Mouse (Mus musculus) left cerebral cortex, postnatal 25 days (tissue): Measurements from ENCODE around the gene Nmb. TPM values are rescaled to one million over a fixed set of nuclear protein-coding genes. Genes with fewer than 3 reads are reported as not detected.

ENCODE experiments used
- DNase-seq, 2 experiments: peaks; one replicate each; pipeline ENCODE4 v3.0.0; 2022; ENCODE audit warnings: low spot score in 2 of 2, mixed read lengths in 1 of 2
- intact Hi-C: fragments of 180-260 bp; cut with DNase I; formaldehyde crosslinking; loops from one replicate; pipeline ENCODE4 v1.15.1; 2025
- total RNA-seq, 2 experiments: library from RNA; stranded (reverse); gene quantifications; 2 replicates each; pipeline ENCODE4 v1.2.3; 2021

Gene Nmb
- total RNA-seq, 2 experiments from 2014 or later = 5.8 to 6.8 TPM

GRCm38 (mm10) chr7:80901541-80902274 is 3.2 kb downstream of the Nmb start:
- intact Hi-C loops = no loop called here

GRCm38 (mm10) chr7:80900944-80901501 is 3.9 kb downstream of the Nmb start, which contains the start of gene Wdr73:
TSS of gene Wdr73 (minus strand) at chr7:80901269.
- DNase-seq = peak; percentile 94
- intact Hi-C loops = no loop called here

More at GRCm38 (mm10) chr7:80901541-80902274, 3.2 kb downstream of the Nmb start:
- no peak for DNase-seq

GRCm38 (mm10) chr7:80897721-80898120 is 7.2 kb downstream of the Nmb start:
- intact Hi-C loops = no loop called here
- no peak for DNase-seq

DNA sequence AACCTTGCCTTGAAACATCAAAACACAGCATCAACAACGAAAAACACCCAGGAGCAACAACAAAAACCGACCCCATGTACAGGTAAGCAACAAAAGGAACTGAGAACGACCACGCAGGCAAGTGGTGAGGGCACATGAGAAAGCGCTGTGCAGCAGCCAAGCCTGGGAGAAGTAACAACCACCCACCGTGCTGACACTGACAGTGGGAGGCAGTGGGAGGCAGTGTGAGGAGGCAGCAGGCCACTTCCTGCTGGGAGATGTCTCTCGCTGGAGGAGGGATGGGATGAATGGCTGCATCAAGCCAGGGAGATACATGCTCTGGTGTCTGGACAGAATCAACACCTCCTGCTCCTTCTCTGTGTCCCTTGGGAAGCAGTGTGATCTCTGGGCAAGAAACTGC is 7.7 kb downstream of the Nmb start:
- peak in 1 of 2 experiments; percentile 58 for DNase-seq
- intact Hi-C loops = no loop called here

DNA sequence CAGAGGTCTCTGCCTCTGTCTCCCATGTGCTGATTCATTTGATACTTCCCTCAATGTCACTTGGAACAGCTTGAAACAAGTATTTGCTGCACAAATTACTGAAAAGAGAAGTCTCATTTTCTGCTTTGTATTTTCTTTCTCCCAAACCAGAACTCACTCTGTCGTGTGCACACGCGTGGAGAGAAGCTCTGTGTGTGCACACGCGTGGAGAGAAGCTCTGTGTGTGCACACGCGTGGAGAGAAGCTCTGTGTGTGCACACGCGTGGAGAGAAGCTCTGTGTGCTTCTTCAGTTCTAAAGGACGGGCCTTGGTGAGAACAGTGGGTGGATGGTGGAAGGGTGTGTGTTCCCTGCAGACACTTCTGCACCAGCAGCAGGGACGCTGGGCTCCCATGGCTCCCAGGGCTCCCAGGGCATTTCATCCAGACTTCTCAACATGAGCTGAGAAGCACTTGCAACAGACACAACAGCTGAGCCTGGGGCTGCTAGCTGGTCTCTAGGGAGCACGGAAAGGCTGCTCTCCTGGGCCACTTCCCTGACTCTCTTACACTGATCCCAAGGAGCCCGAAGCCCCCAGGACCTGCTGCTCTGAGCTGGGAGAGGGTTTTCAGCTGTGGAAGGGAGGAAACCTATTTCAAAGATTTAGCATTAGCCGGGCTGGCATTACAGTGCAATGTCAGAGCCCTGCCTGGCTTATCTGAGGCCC is 9.9 kb downstream of the Nmb start:
- no peak for DNase-seq
- intact Hi-C loops = no loop called here

GRCm38 (mm10) chr7:80894196-80894595 is 10.7 kb downstream of the Nmb start:
- intact Hi-C loops = no loop called here
- DNase-seq = peak in 1 of 2 experiments; percentile 42

GRCm38 (mm10) chr7:80893753-80894129 is 11.1 kb downstream of the Nmb start:
- no peak for DNase-seq
- intact Hi-C loops = no loop called here

- intact Hi-C loops = no loop called here
- DNase-seq = no peak
These were observed 11.7 kb downstream of the Nmb start for GRCm38 (mm10) chr7:80893086-80893752.

DNA sequence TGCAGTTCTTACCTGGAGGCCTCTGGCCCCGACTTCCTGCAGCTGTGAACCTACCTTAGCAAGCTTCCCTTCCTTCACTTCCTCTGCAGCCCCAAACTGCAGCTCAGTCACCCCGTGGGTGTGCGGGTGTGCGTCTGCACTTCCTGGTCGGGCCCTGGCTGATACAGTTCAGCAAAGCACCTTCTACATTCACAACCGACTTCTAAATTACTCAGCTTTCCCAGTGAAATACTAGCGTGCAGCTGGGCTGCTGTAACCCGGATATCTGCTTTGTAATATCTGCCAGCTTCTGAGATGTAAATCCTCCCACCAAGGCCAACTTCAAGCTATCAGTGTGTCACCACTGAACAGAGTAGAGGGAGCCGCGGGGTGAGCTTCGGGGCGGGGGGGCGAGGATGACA is 15.0 kb downstream of the Nmb start:
- DNase-seq = no peak
- intact Hi-C loops = loop anchor here (10.0 kb wide), 1 partner anchor 265 kb away; no protein-coding TSS in a partner anchor

DNA sequence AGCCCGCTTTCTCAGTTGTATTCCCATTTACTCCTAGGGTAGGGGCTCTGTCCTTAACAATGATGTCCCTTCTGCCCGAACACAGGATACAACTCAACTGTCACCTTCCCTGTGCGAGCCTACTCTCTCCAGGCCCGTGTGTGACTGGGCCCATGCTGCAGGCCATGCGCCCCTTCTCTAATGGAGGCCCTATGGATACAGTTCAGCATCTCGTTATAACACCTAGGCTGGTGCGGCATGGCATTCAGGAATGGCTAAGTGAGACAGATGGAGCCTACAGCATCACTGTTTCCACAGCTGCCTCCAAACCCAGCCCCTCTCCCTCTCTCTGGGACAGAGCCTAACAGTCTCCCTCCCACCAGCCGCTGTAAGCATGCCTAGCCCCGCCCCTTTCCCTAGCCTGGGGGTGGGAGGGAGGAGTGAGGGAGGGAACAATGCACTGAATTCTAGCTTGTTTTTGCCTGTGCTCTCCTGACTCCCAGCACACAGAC is 15.8 kb downstream of the Nmb start:
- intact Hi-C loops = loop anchor here (10.0 kb wide), 1 partner anchor 266 kb away; no protein-coding TSS in a partner anchor
- DNase-seq = peak in 1 of 2 experiments; percentile 64

DNA sequence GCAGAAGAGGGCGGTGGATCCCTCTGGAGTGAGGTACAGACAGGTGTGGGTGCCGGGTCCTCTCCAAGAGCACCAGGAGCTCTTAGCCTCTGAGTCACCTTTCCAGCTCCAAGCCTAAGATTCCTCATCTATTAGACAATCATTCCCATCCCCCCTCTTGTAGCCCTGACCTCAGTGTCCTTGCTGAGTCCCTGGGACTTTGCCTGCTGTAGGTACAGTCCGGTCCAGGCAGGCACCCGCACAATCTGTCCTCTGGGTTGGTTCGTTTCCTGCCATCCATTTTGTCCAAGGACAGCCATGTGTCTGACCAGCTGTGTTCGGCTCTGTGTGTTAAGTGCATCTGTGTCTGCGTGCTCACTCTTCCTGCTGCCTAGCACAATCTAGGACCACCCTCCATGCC is 16.3 kb downstream of the Nmb start:
- intact Hi-C loops = loop anchor here (10.0 kb wide), 1 partner anchor 266 kb away; no protein-coding TSS in a partner anchor
- DNase-seq = no peak

DNA sequence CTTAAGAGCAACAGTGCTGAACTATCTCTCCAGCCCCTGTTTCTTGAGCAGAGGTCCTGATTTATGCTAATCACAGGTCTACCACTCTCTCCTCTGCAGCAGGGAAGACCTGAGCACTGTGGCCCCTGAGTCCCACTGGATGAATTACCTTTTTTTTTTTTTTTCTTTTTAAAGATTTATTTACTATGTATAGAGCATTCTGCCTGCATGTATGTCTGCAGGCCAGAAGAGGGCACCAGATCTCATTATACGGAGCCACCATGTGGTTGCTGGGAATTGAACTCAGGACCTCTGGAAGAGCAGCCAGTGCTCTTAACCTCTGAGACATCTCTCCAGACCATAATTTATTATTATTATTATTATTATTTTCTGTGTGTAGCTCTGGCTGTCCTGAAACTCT is 19.2 kb downstream of the Nmb start:
- no peak for DNase-seq
- intact Hi-C loops = loop anchor here (10.0 kb wide), 1 partner anchor 269 kb away; no protein-coding TSS in a partner anchor

GRCm38 (mm10) chr7:80882830-80883505 is 21.9 kb downstream of the Nmb start:
- DNase-seq = peak; percentile 69 to 85
- intact Hi-C loops = loop anchor here (10.0 kb wide), 1 partner anchor 272 kb away; no protein-coding TSS in a partner anchor

DNA sequence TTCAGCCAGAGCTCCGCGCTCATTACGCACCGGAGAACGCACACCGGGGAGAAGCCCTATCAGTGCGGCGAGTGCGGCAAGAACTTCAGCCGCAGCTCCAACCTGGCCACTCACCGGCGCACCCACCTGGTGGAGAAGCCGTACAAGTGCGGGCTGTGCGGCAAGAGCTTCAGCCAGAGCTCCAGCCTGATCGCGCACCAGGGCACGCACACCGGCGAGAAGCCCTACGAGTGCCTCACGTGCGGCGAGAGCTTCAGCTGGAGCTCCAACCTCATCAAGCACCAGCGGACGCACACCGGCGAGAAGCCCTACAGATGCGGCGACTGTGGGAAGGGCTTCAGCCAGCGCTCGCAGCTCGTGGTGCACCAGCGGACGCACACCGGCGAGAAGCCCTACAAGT is 29.1 kb downstream of the Nmb start:
- intact Hi-C loops = no loop called here
- DNase-seq = no peak

DNA sequence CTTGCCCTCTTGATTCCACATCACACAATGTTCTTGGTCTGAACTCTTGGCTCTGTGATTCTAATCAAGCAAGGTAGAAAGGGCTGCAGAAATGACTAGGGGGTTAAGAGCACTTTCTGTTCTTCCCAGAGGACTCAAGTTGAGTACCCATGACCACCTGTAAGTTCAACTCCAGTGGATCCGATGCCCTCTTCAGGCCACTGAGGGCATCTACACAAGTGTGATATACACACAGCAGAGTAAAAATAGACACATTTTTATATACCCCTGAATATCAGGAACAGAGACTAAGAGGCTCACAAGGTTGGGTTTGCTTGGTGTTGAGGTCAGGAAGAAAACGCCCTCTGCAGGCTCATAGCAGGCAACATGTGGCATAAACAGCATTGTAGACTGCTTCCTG is 31.2 kb downstream of the Nmb start:
- no peak for DNase-seq
- intact Hi-C loops = no loop called here

DNA sequence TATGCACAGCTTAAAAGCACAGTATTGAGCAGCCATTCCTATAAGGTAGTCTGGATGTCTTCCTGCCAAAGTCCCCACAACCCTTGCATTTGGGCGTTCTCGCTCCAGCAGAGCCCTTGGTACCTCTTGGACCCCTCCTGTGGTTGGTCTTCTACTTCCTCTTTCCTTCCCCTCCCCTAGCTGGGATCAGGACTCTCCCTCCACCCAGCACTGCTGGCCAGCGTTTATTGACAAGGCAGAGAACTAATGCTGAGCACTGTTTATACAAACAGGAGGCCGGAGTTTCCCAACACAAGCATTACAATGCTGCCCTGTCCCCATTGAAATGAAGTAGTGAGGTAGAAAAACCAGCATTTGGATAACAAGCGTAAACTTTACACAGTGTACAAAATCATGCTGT is 31.8 kb downstream of the Nmb start:
- DNase-seq = no peak
- intact Hi-C loops = no loop called here

- intact Hi-C loops = loop anchor here (10.0 kb wide), 1 partner anchor 476 kb away; the partner anchor contains the start of gene Rps17
- no peak for DNase-seq
These were observed 36.2 kb downstream of the Nmb start for GRCm38 (mm10) chr7:80868686-80869085.

GRCm38 (mm10) chr7:80866514-80867147 is 38.2 kb downstream of the Nmb start:
- DNase-seq = no peak
- intact Hi-C loops = loop anchor here (10.0 kb wide), 1 partner anchor 478 kb away; the partner anchor contains the start of gene Rps17

GRCm38 (mm10) chr7:80865521-80865920 is 39.4 kb downstream of the Nmb start:
- intact Hi-C loops = loop anchor here (10.0 kb wide), 1 partner anchor 479 kb away; the partner anchor contains the start of gene Rps17
- no peak for DNase-seq
